Mouse (Mus musculus) kidney, postnatal 25 days (tissue): ENCODE data around the gene Chic2.

ENCODE experiments used
- DNase-seq, 2 experiments: peaks; one replicate each; pipeline ENCODE4 v3.0.0; 2021; ENCODE audit warnings: mixed read lengths in 2 of 2

Gene Chic2

DNA sequence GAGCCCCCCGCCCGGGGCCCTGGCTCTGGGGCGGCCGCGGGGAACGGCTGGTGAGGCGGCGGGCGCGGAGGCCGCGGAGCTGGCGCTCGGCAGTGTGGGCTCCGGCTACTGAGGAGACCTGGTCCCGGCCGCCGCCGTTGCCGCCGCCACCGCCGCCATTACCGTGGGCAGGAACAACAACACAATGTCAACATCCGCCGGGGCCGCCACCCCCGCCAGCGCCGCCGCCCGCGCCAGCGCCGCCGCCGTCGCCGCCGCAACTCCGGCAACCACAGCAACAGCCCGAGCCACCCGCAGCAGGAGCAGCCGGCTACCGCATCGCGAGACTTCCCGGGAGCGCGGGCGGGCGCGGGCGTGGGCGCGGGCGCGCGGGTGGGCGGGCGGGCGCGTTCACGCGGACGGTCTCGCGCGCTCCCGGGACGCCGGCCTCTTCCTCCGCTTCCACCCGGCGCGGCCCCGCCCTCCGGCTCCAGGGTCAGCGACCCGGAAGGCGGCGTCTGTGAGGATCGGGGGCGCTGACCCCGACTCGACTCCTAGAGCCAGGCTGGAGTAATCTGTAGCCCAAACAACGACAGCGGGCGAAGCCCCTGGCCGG, at the start of gene Chic2:
Gene Chic2 (minus strand): TSS at position 465 of the 595 bp plus-strand sequence.
- peak; percentile 87 to 95 for DNase-seq

GRCm38 (mm10) chr5:75085906-75086305, 41.3 kb upstream of the Chic2 start:
- DNase-seq, result no peak

GRCm38 (mm10) chr5:75085521-75085875, 40.9 kb upstream of the Chic2 start:
- no peak for DNase-seq

GRCm38 (mm10) chr5:75084871-75085520, 40.4 kb upstream of the Chic2 start:
- DNase-seq, result no peak

DNA sequence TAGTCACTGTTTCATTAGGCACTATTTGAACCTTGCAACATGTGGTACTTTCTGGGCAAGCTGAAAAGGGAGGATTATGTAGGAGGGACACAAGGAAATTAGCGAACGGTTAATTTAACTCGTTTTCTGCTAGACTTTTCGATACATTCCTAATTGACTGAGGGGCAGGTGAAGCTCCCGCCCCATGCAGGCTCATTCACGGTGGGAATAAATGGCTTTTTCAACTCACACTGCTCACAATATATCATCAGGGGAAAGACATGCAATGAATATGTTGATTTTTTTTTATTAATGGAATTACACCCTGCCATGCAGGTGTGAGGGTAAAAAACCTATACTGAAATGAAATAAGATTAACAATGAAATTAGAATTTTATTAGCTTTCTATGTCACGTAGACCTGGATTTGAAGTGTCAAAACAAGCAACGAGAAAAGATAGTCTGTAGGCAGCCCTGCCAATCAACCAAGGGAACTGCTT, 39.9 kb upstream of the Chic2 start:
- DNase-seq, result no peak

GRCm38 (mm10) chr5:75083591-75084392, 39.2 kb upstream of the Chic2 start:
- DNase-seq, result no peak

- no peak for DNase-seq
Measured at GRCm38 (mm10) chr5:75083061-75083460, 38.5 kb upstream of the Chic2 start.

DNA sequence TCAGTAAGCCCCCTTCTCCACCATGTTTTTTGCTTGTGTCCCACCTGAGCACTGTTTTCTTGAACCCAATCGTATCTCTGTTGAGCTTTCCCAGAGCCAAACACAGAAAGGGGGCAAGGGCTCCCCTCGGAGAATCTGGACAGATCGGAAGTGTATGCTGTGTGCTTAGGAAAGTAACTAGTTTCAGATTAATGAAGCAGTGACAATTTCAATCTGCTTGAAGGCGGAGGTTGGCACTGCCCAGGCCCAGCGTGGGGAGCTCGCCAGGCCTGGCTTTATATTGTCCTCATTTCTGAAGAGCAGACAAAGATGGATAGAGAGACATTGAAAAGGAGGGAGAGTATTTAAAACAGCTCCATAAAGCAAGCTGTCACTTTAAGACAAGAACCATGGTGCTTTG, 37.9 kb upstream of the Chic2 start:
- DNase-seq, result no peak

DNA sequence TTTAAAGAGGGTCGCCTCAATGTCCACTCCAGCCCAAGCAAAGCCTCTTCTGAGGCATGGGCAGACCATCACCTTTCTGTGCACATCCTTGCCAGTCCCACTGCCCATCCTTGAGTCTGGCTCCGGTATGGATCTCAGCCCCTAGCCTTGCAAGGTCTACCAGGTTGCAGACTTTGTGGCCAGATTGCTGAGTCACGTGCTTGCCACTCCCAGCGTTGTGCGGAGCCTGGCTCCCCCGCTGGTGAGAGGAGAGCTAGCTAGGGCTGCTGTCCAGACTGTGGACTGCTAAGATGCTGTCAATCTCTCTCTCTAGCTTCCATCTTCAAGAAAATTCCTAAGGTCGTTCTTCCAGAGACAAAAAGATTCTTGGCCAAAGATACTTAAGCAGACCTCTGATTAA, 35.0 kb upstream of the Chic2 start:
- no peak for DNase-seq

DNA sequence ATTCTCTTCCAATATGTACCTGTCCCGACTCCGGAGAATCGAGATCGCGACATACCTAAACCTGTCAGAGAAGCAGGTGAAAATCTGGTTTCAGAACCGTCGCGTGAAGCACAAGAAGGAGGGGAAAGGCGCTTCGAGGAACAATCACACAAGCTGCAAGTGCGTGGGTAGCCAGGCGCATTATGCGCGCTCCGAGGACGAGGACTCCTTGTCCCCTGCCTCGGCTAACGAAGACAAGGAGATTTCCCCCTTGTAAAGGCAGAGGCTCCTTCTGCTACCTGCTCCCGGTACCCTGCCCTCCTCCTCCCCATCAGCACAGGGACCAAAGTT, 32.4 kb upstream of the Chic2 start:
- DNase-seq, result no peak

GRCm38 (mm10) chr5:75076326-75077050, 31.9 kb upstream of the Chic2 start:
- DNase-seq, result peak in 1 of 2 experiments; percentile 22

DNA sequence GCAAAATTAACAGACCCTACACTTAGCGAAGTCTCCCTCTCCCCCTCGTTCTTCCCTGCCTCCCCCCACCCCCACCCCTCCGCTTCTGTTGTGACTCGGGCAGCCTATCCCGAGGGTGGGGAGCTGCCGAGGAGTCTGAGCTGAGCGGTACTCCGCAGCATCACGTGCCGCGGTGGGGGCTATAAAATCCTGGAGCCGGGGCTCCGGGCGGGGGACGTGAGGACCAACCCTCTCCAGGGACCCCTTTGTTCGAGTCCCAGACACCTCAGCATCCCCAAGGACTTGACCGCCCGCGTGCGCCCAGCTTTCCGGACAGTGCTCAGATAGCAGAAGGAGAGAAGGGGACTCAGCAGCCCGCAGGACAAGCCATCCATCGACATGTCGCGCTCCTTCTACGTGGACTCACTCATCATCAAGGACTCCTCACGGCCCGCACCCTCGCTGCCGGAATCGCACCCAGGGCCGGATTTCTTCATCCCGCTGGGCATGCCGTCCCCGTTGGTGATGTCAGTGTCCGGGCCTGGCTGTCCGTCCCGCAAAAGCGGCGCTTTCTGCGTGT, 30.9 kb upstream of the Chic2 start, which contains the start of gene Gsx2:
Gene Gsx2 (plus strand): TSS at position 219 of the 559 bp plus-strand sequence.
- DNase-seq, result no peak

DNA sequence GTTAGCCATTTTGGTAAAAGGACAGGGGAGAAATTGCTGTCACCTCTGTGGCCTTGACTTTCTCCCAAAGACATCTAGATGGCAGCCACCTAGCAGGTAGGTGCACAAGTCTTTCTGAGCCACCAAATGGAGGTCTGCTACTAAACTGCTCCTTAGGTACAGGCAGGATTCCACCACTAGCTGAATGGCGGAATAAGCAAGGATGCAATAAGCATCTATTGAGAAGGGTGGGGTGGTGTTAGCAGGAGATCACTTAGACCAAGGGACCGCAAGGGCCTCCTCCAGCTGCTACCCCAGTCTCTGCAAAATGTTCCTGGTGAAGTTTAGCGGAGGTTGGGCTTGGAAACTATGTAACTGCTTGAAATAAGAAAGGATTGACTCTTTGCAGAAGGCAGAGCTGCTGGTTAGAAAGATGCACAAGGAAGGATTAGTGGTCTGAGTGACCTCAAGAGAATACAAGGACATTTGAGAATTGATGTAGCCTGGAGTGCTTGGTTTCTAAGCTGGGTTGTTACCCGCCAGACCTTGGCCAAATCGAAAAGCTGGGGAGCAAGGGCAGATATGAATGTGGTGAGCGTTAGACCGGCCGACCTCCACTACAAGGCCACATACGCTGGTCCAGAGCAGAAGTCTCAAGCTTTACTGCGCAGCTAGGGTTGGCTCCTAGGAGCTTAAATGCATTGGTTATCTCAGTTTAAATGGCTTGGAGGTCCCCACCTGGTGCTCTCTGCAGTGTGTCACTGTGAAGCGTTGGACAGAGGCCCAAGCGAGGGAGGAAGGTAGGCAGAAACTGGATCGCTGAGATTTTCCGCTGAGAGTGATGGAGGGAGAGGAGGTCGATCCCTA, 30.2 kb upstream of the Chic2 start:
- DNase-seq, result peak in 1 of 2 experiments; percentile 6

GRCm38 (mm10) chr5:75074132-75074531, 29.6 kb upstream of the Chic2 start:
- no peak for DNase-seq

- DNase-seq, result no peak
Measured at GRCm38 (mm10) chr5:75073684-75074083, 29.1 kb upstream of the Chic2 start.

- no peak for DNase-seq
Measured at GRCm38 (mm10) chr5:75073167-75073566, 28.6 kb upstream of the Chic2 start.

- DNase-seq, result no peak
Measured at GRCm38 (mm10) chr5:75072532-75072931, 28.0 kb upstream of the Chic2 start.

GRCm38 (mm10) chr5:75071951-75072350, 27.4 kb upstream of the Chic2 start:
- peak in 1 of 2 experiments; percentile 9 for DNase-seq

GRCm38 (mm10) chr5:75070656-75071375, 26.2 kb upstream of the Chic2 start:
- DNase-seq, result no peak

DNA sequence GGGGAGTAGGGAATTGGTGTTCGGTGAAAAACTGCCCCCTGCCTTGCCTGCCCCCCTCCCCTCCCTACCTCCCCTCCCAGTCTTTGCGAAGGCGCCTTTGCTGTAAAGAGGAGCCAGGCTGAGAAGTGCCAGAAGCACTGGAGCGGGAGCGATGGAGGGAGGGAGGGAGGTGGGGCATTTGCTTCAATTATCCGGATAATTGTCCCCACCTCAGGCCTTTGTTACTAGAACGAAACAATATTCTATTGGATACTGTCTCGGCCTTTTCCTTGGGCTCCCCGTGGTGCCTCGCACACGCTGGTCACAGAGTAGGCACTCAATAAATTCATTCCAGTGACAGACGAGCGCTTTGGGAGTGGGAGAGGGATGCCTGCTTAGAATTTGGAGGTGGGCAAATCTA, 25.6 kb upstream of the Chic2 start:
- DNase-seq, result peak in 1 of 2 experiments; percentile 10

GRCm38 (mm10) chr5:75067125-75067756, 22.7 kb upstream of the Chic2 start:
- DNase-seq, result peak; percentile 43 to 65
